Mouse (Mus musculus): ENCODE measurements at regions not wholly inside any gene's neighbourhood (a gene's known extent, or its start where the extent isn't known, plus 50 kb on each side); places are given as distances from the start of the nearest gene placed in this dataset.
"Not testable (repeated sequence)": the region's sequence is repeated elsewhere in the genome, so short reads cannot be mapped to it uniquely, and the experiment has no call there.

DNA sequence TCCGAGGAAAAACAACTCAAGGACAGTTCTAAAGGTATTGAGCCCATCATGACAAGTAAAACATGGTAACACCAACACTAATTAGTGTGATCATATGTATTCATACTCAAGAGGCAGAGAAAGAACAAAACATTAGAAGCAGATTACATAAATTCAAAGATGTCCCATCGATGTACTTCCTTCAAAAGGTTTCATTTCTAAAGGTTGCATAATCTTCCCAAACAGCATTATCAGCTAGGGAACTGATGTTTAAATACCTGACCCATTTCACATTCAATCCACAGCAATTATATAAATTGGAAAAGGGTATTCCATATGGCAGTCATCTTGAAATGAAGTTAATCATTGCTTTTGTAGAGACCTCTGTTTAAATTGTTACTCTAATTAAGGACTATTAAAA lies 202.2 kb upstream of the Flrt2 start:
- no peaks in the 10 kb centered on the region for H3K4me1 ChIP-seq (ENCODE audit: control insufficient read depth, insufficient read depth, low read length)
- no peak overlapping the region for H3K4me2 ChIP-seq (replicated peaks; ENCODE audit: low read depth, low read length)
- H3K9me3 ChIP-seq (ENCODE audit: control insufficient read depth, low read depth, low read length): no peaks in the 10 kb centered on the region
- no peak overlapping the region for H3K4me3 ChIP-seq (ENCODE audit: low read depth, low read length)
- no peaks in the 10 kb centered on the region for H3K27me3 ChIP-seq (ENCODE audit: control insufficient read depth, insufficient read depth, low read length)
- WGBS: 77% methylated on average over 2 of the region's 2 CpGs
- no peak for ATAC-seq (ENCODE audit: insufficient number of reproducible peaks, insufficient read depth, low FRiP score, low read depth)
- H3K27ac ChIP-seq (ENCODE audit: low read length): no peak overlapping the region
- H3K36me3 ChIP-seq (ENCODE audit: control insufficient read depth, insufficient read depth, low read length): no peaks in the 10 kb centered on the region
- no peak overlapping the region for H3K9ac ChIP-seq (replicated peaks; ENCODE audit: low read depth, low read length)

DNA sequence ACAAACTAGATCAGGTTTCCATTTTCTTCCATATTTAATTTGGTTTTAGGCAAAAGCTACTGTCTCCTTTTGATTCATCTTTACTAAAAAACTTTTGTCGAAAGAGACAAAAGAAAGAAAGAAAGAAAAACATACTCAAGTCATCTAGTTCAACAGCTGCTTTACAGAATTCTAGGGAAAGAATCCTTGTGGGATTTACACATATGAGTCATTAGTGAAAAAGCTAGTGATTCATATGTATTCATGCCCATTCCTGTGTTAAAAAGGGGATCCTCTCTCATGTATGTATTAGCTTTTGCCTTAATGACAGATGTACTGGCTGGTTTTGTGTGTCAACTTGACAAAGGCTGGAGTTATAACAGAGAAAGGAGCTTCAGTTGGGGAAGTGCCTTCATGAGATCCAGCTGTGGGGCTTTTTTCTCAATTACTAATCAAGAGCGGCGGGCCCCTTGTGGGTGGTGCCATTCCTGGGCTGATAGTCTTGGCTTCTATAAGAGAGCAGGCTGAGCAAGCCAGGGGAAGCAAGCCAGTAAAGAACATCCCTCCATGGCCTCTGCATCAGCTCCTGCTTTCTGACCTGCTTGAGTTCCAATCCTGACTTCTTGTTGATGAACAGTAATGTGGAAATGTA lies 200.1 kb upstream of the Flrt2 start:
- not testable (repeated sequence) for H3K27me3 ChIP-seq (ENCODE audit: control insufficient read depth, insufficient read depth, low read length); ATAC-seq (ENCODE audit: insufficient number of reproducible peaks, insufficient read depth, low FRiP score, low read depth); H3K27ac ChIP-seq (ENCODE audit: low read length); H3K4me2 ChIP-seq (replicated peaks; ENCODE audit: low read depth, low read length); H3K36me3 ChIP-seq (ENCODE audit: control insufficient read depth, insufficient read depth, low read length); H3K4me3 ChIP-seq (ENCODE audit: low read depth, low read length); H3K4me1 ChIP-seq (ENCODE audit: control insufficient read depth, insufficient read depth, low read length); H3K9ac ChIP-seq (replicated peaks; ENCODE audit: low read depth, low read length); H3K9me3 ChIP-seq (ENCODE audit: control insufficient read depth, low read depth, low read length)
- WGBS: 63% methylated on average over 3 of the region's 3 CpGs

GRCm38 (mm10) chr12:95501443-95501842 lies 190.6 kb upstream of the Flrt2 start:
- no peak for ATAC-seq (ENCODE audit: insufficient number of reproducible peaks, insufficient read depth, low FRiP score, low read depth)
- 68% methylated on average over 3 of the region's 3 CpGs for WGBS

GRCm38 (mm10) chr12:95520008-95520407 lies 172.0 kb upstream of the Flrt2 start:
- Histone ChIP-seq H3K9ac (replicated peaks; ENCODE audit: low read depth, low read length) (no peak overlapping the region), H3K36me3 (ENCODE audit: control insufficient read depth, insufficient read depth, low read length) (no peaks in the 10 kb centered on the region), H3K27ac (ENCODE audit: low read length) (no peak overlapping the region), H3K4me1 (ENCODE audit: control insufficient read depth, insufficient read depth, low read length) (no peaks in the 10 kb centered on the region), H3K4me3 (ENCODE audit: low read depth, low read length) (no peak overlapping the region), H3K4me2 (replicated peaks; ENCODE audit: low read depth, low read length) (no peak overlapping the region), H3K27me3 (ENCODE audit: control insufficient read depth, insufficient read depth, low read length) (no peaks in the 10 kb centered on the region), H3K9me3 (ENCODE audit: control insufficient read depth, low read depth, low read length) (no peaks in the 10 kb centered on the region)
- 70% methylated on average over 2 of the region's 2 CpGs for WGBS
- no peak for ATAC-seq (ENCODE audit: insufficient number of reproducible peaks, insufficient read depth, low FRiP score, low read depth)

More at GRCm38 (mm10) chr12:95501443-95501842, 190.6 kb upstream of the Flrt2 start:
- no peak overlapping the region for H3K9ac ChIP-seq (replicated peaks; ENCODE audit: low read depth, low read length)
- H3K9me3 ChIP-seq (ENCODE audit: control insufficient read depth, low read depth, low read length): no peaks in the 10 kb centered on the region
- no peaks in the 10 kb centered on the region for H3K36me3 ChIP-seq (ENCODE audit: control insufficient read depth, insufficient read depth, low read length)
- no peak overlapping the region for H3K27ac ChIP-seq (ENCODE audit: low read length)
- H3K4me3 ChIP-seq (ENCODE audit: low read depth, low read length): no peak overlapping the region
- H3K4me2 ChIP-seq (replicated peaks; ENCODE audit: low read depth, low read length): no peak overlapping the region
- H3K27me3 ChIP-seq (ENCODE audit: control insufficient read depth, insufficient read depth, low read length): no peaks in the 10 kb centered on the region
- H3K4me1 ChIP-seq (ENCODE audit: control insufficient read depth, insufficient read depth, low read length): no peaks in the 10 kb centered on the region

- no peak overlapping the region for H3K4me3 ChIP-seq (ENCODE audit: low read depth, low read length)
- no peak for ATAC-seq (ENCODE audit: insufficient number of reproducible peaks, insufficient read depth, low FRiP score, low read depth)
- no peaks in the 10 kb centered on the region for H3K4me1 ChIP-seq (ENCODE audit: control insufficient read depth, insufficient read depth, low read length)
- no peak overlapping the region for H3K4me2 ChIP-seq (replicated peaks; ENCODE audit: low read depth, low read length)
- no peak overlapping the region for H3K9ac ChIP-seq (replicated peaks; ENCODE audit: low read depth, low read length)
- WGBS: 71% methylated on average over 3 of the region's 3 CpGs
- no peaks in the 10 kb centered on the region for H3K9me3 ChIP-seq (ENCODE audit: control insufficient read depth, low read depth, low read length)
- no peak overlapping the region for H3K27ac ChIP-seq (ENCODE audit: low read length)
- H3K36me3 ChIP-seq (ENCODE audit: control insufficient read depth, insufficient read depth, low read length): no peaks in the 10 kb centered on the region
- no peaks in the 10 kb centered on the region for H3K27me3 ChIP-seq (ENCODE audit: control insufficient read depth, insufficient read depth, low read length)
These were observed 170.0 kb upstream of the Flrt2 start for GRCm38 (mm10) chr12:95522052-95522451.

DNA sequence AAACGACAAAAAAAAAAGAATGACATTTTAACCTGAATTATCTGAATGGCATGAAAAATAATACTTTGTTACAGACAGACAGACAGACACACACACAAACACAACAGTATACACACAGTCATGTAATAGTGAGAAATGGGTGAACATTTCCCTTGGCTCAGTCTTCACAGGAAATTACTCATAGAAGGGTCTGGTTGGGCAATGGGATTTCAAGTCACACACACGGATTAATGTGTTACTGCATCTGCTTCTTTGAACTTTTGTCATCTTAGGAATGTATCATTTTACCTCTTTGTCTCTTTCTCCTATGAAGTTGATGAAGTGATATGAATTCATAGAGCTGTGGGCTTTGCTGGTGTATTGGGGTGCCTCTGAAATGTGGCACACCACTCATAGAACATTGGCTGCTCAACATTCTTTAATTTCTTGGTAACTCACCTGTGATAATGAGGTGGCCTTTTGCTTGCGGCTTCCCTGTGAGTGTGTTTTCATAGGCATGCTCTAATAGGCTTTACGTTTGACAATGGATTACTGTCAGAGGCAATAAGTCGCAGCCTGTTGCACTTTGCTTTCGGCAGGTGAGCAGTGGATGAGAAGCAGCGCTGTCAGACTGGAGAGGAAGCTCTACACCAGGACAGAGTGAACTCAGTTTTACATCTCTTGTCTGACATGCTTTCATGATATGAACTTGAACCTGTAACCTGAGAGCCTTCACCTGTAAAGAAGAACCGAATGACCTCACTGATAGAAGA lies 158.0 kb upstream of the Flrt2 start:
- Histone ChIP-seq H3K36me3 (ENCODE audit: control insufficient read depth, insufficient read depth, low read length) (no peaks in the 10 kb centered on the region), H3K27me3 (ENCODE audit: control insufficient read depth, insufficient read depth, low read length) (no peaks in the 10 kb centered on the region), H3K27ac (ENCODE audit: low read length) (no peak overlapping the region), H3K9me3 (ENCODE audit: control insufficient read depth, low read depth, low read length) (no peaks in the 10 kb centered on the region), H3K4me1 (ENCODE audit: control insufficient read depth, insufficient read depth, low read length) (no peaks in the 10 kb centered on the region), H3K9ac (replicated peaks; ENCODE audit: low read depth, low read length) (no peak overlapping the region), H3K4me3 (ENCODE audit: low read depth, low read length) (no peak overlapping the region), H3K4me2 (replicated peaks; ENCODE audit: low read depth, low read length) (no peak overlapping the region)
- no peak for ATAC-seq (ENCODE audit: insufficient number of reproducible peaks, insufficient read depth, low FRiP score, low read depth)
- 67% methylated on average over 8 of the region's 8 CpGs for WGBS

GRCm38 (mm10) chr12:95547301-95547700 lies 144.7 kb upstream of the Flrt2 start:
- Histone ChIP-seq H3K4me2 (replicated peaks; ENCODE audit: low read depth, low read length) (no peak overlapping the region), H3K4me1 (ENCODE audit: control insufficient read depth, insufficient read depth, low read length) (0 out of 2 replicates have a peak, but pooled peaks cover 3% of the 10 kb centered on the region), H3K27me3 (ENCODE audit: control insufficient read depth, insufficient read depth, low read length) (no peaks in the 10 kb centered on the region), H3K36me3 (ENCODE audit: control insufficient read depth, insufficient read depth, low read length) (no peaks in the 10 kb centered on the region), H3K9me3 (ENCODE audit: control insufficient read depth, low read depth, low read length) (no peaks in the 10 kb centered on the region), H3K27ac (ENCODE audit: low read length) (0 out of 2 replicates have a peak overlapping the region, but pooled peaks have one; percentile 5), H3K4me3 (ENCODE audit: low read depth, low read length) (no peak overlapping the region), H3K9ac (replicated peaks; ENCODE audit: low read depth, low read length) (no peak overlapping the region)
- no peak for ATAC-seq (ENCODE audit: insufficient number of reproducible peaks, insufficient read depth, low FRiP score, low read depth)
- WGBS: 27% methylated on average over 6 of the region's 6 CpGs

DNA sequence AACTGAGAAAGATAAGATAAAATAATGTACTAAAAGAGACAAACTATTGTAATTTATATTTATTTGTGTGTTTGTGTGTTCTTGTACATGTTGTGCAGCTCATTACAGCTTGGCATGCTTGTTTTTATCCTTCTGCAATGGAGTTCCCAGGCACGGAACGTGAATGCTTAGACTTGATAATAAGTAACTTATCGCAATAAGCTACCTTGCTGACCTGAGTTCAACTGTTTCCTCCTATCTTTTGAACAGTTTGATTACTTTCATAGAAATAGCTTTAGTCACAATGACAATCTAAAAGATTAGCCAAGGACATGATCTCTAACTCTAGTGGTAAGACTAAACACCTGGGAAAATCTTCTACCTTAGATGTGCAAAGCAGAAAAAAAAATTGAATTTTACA lies 138.9 kb upstream of the Flrt2 start:
- WGBS: 79% methylated on average over 3 of the region's 3 CpGs
- Histone ChIP-seq H3K9ac (replicated peaks; ENCODE audit: low read depth, low read length) (no peak overlapping the region), H3K27ac (ENCODE audit: low read length) (no peak overlapping the region), H3K36me3 (ENCODE audit: control insufficient read depth, insufficient read depth, low read length) (no peaks in the 10 kb centered on the region), H3K4me1 (ENCODE audit: control insufficient read depth, insufficient read depth, low read length) (0 out of 2 replicates have a peak, but pooled peaks cover 3% of the 10 kb centered on the region), H3K9me3 (ENCODE audit: control insufficient read depth, low read depth, low read length) (no peaks in the 10 kb centered on the region), H3K4me2 (replicated peaks; ENCODE audit: low read depth, low read length) (no peak overlapping the region), H3K4me3 (ENCODE audit: low read depth, low read length) (no peak overlapping the region), H3K27me3 (ENCODE audit: control insufficient read depth, insufficient read depth, low read length) (no peaks in the 10 kb centered on the region)
- ATAC-seq (ENCODE audit: insufficient number of reproducible peaks, insufficient read depth, low FRiP score, low read depth): no peak

All from stomach, embryonic 14.5 days (tissue).